Mouse (Mus musculus): Measurements from ENCODE around the gene Pnrc1. TPM values are rescaled to one million over a fixed set of nuclear protein-coding genes. Genes with fewer than 3 reads are reported as not detected.

The Pnrc1 gene
- polyA plus RNA-seq, 1 experiment from 2014 or later = 57.7 TPM

Other genes with a start within 250 kb of the Pnrc1 start
- 0.28 and 0.34 TPM in 2 replicates for gene Gabrr2, start 227.2 kb downstream of the Pnrc1 start, polyA plus RNA-seq (2015; fragmentation: Nextera tagmentation; extraction: Ambion mirVana)
- gene Gabrr1, start 157.6 kb downstream of the Pnrc1 start, polyA plus RNA-seq (2015; fragmentation: Nextera tagmentation; extraction: Ambion mirVana) = 0.23 and 0.25 TPM in 2 replicates
- 2.4 and 2.5 TPM in 2 replicates for gene Pm20d2, start 100.4 kb downstream of the Pnrc1 start, polyA plus RNA-seq (2015; fragmentation: Nextera tagmentation; extraction: Ambion mirVana)
- 60.7 and 65.2 TPM in 2 replicates for gene Srsf12, start 81.2 kb downstream of the Pnrc1 start, polyA plus RNA-seq (2015; fragmentation: Nextera tagmentation; extraction: Ambion mirVana)
- gene Rngtt, start 20.1 kb upstream of the Pnrc1 start, polyA plus RNA-seq (2015; fragmentation: Nextera tagmentation; extraction: Ambion mirVana) = 19.0 and 19.3 TPM in 2 replicates